In genomic region chr9:47346527-47347111, GRCm38 (mm10) we compare ENCODE assay signal across 27 mouse cellular contexts.
A peak's percentile ranks its signal among the peaks of the same experiment; 100 is the strongest.
DNase-seq lines count a peak whose midpoint lies in the region; ATAC-seq and TF ChIP-seq lines count a peak whose summit lies in the region.
"Had no signal": no experiment of that assay in that cellular context is flagged by ENCODE, and none has a peak within 500 bp of the region (broad histone marks: within the 10 kb centered on the region; RNA-seq: fewer than 3 reads in every experiment).

No protein-coding gene starts in this region.

- no peak; the same call in 1 of the 2 replicates for TF ChIP-seq RAD21 in MEL (IDR thresholded peaks at IDR 0.05; ENCODE audit: low read depth, low read length)

- H3K4me2 ChIP-seq in liver, embryonic 13.5 days, result no peak overlapping the region
- no peak overlapping the region for H3K4me2 ChIP-seq in liver, embryonic 11.5 days
- no peak overlapping the region for H3K4me2 ChIP-seq in liver, postnatal 0 days (ENCODE audit: low read depth, low read length)
- H3K4me2 ChIP-seq: embryonic facial prominence, embryonic 13.5 days; forebrain, embryonic 13.5 days; hindbrain, embryonic 12.5 days; hindbrain, embryonic 15.5 days had no signal

- ATAC-seq in liver, embryonic 13.5 days (ENCODE audit: low read depth), result peak; percentile 59
- ATAC-seq in liver, embryonic 11.5 days (replicated peaks; ENCODE audit: low FRiP score), result no peak
- ATAC-seq in liver, postnatal 0 days, result peak; percentile 80
- ATAC-seq in cerebellum, adult (ENCODE audit: insufficient number of reproducible peaks, low FRiP score, low TSS enrichment), result no peak
- ATAC-seq: forebrain, embryonic 13.5 days; forebrain, embryonic 16.5 days had no signal

- H3K36me3 ChIP-seq in liver, embryonic 13.5 days, result no peaks in the 10 kb centered on the region
- no peaks in the 10 kb centered on the region for H3K36me3 ChIP-seq in liver, embryonic 11.5 days (ENCODE audit: control insufficient read depth, insufficient read depth, low read length)
- peaks cover 0 to 39% of the 10 kb centered on the region in 2 experiments; a peak in 2 of 4 replicates for H3K36me3 ChIP-seq in MEL (ENCODE audit: control insufficient read depth in 1 of 2, insufficient read depth in 2 of 2, low read length in 2 of 2)
- H3K36me3 ChIP-seq in liver, postnatal 0 days (replicated peaks; ENCODE audit: insufficient read depth, low read length), result no peaks in the 10 kb centered on the region
- H3K36me3 ChIP-seq: embryonic facial prominence, embryonic 10.5 days; embryonic facial prominence, embryonic 13.5 days; forebrain, embryonic 10.5 days; heart, embryonic 10.5 days; hindbrain, embryonic 12.5 days; hindbrain, embryonic 15.5 days had no signal

- no peak for DNase-seq in liver, embryonic 13.5 days
- DNase-seq in liver, embryonic 11.5 days (ENCODE audit: low spot score), result no peak
- DNase-seq in MEL (ENCODE audit: low read depth, low spot score), result peak; percentile 95
- DNase-seq in c-Kit-positive CD71-positive TER-119-positive erythroid progenitor cells, embryonic 14.5 days (ENCODE audit: low spot score), result peak; percentile 8
- DNase-seq in liver, postnatal 0 days, result no peak
- DNase-seq in left cerebral cortex, adult 8-10 months (ENCODE audit: low spot score in 2 of 2), result no peak
- DNase-seq in urinary bladder, postnatal 10 days (ENCODE audit: low spot score), result no peak
- DNase-seq: adrenal gland, adult 2 months; adrenal gland, postnatal 14 days; cerebellum, adult 11 months; cerebellum, adult 2 months; cerebellum, adult 9-11 months; cerebellum, postnatal 25 days; embryo, embryonic 11 days; gastrocnemius, postnatal 10 days; gastrocnemius, postnatal 36 days; heart, adult 2 months had no signal

- peaks cover 7% of the 10 kb centered on the region for H3K4me1 ChIP-seq in liver, embryonic 13.5 days (replicated peaks)
- no peaks in the 10 kb centered on the region for H3K4me1 ChIP-seq in liver, embryonic 11.5 days (replicated peaks; ENCODE audit: control insufficient read depth, insufficient read depth, low read length)
- peaks cover 23 to 38% of the 10 kb centered on the region in 2 experiments for H3K4me1 ChIP-seq in MEL (ENCODE audit: control insufficient read depth in 1 of 2, insufficient read depth in 2 of 2, low read length in 2 of 2)
- no peaks in the 10 kb centered on the region for H3K4me1 ChIP-seq in liver, postnatal 0 days (ENCODE audit: insufficient read depth)
- H3K4me1 ChIP-seq: embryonic facial prominence, embryonic 13.5 days; heart, embryonic 10.5 days; hindbrain, embryonic 12.5 days; hindbrain, embryonic 15.5 days had no signal

- H3K27ac ChIP-seq in liver, embryonic 13.5 days, result no peak overlapping the region
- no peak overlapping the region for H3K27ac ChIP-seq in liver, embryonic 11.5 days (ENCODE audit: low read depth, low read length)
- H3K27ac ChIP-seq in MEL (ENCODE audit: control insufficient read depth, low read depth, low read length), result peak overlapping the region; percentile 99
- no peak overlapping the region; the same call in 1 of the 2 replicates for H3K27ac ChIP-seq in liver, postnatal 0 days (ENCODE audit: low read depth)
- H3K27ac ChIP-seq: embryonic facial prominence, embryonic 10.5 days; embryonic facial prominence, embryonic 13.5 days; forebrain, embryonic 10.5 days; forebrain, embryonic 13.5 days; heart, adult 2 months; heart, embryonic 10.5 days; hindbrain, embryonic 12.5 days; hindbrain, embryonic 15.5 days had no signal

- no peak overlapping the region for H3K9ac ChIP-seq in liver, embryonic 13.5 days
- H3K9ac ChIP-seq in liver, embryonic 11.5 days (ENCODE audit: low read depth, low read length), result no peak overlapping the region
- no peak overlapping the region; the same call in 1 of the 2 replicates for H3K9ac ChIP-seq in MEL (ENCODE audit: control insufficient read depth, low read depth, low read length, poor library complexity, severe bottlenecking)
- H3K9ac ChIP-seq in liver, postnatal 0 days (replicated peaks), result no peak overlapping the region
- H3K9ac ChIP-seq: embryonic facial prominence, embryonic 13.5 days; forebrain, embryonic 13.5 days; hindbrain, embryonic 12.5 days; hindbrain, embryonic 15.5 days had no signal

- no peaks in the 10 kb centered on the region for H3K79me2 ChIP-seq in MEL (ENCODE audit: control insufficient read depth, insufficient read depth, low read length, poor library complexity)

- WGBS in liver, embryonic 13.5 days (ENCODE audit: insufficient replicate concordance), result 41% methylated on average over 2 of the region's 2 CpGs
- 65% methylated on average over 2 of the region's 2 CpGs for WGBS in liver, embryonic 11.5 days
- WGBS in liver, postnatal 0 days (ENCODE audit: insufficient replicate concordance), result 61% methylated on average over 2 of the region's 2 CpGs

- TF ChIP-seq EP300 in MEL (IDR thresholded peaks at IDR 0.05; ENCODE audit: low read depth in 1 of 2, low read length in 2 of 2), result peak; percentile 100
- TF ChIP-seq EP300 in liver, postnatal 0 days (IDR thresholded peaks at IDR 0.05; ENCODE audit: low read depth), result peak; percentile 97

- H3K27me3 ChIP-seq in liver, embryonic 13.5 days, result no peaks in the 10 kb centered on the region
- H3K27me3 ChIP-seq in liver, embryonic 11.5 days (replicated peaks; ENCODE audit: control insufficient read depth, insufficient read depth, low read length), result no peaks in the 10 kb centered on the region; the same call in 1 of the 2 replicates
- no peaks in the 10 kb centered on the region for H3K27me3 ChIP-seq in MEL (ENCODE audit: control insufficient read depth in 1 of 2, insufficient read depth in 2 of 2, low read length in 2 of 2)
- H3K27me3 ChIP-seq in liver, postnatal 0 days (ENCODE audit: insufficient read depth, low read length), result no peaks in the 10 kb centered on the region
- H3K27me3 ChIP-seq: embryonic facial prominence, embryonic 13.5 days; hindbrain, embryonic 15.5 days had no signal

- H3K4me3 ChIP-seq in liver, embryonic 13.5 days (replicated peaks), result no peak overlapping the region
- no peak overlapping the region for H3K4me3 ChIP-seq in liver, embryonic 11.5 days (ENCODE audit: low read depth, low read length)
- no peak overlapping the region for H3K4me3 ChIP-seq in MEL (ENCODE audit: control insufficient read depth in 1 of 2, insufficient read depth in 1 of 2, low read depth in 2 of 2, low read length in 2 of 2)
- H3K4me3 ChIP-seq in liver, postnatal 0 days (ENCODE audit: low read depth, low read length), result no peak overlapping the region
- H3K4me3 ChIP-seq: embryonic facial prominence, embryonic 10.5 days; embryonic facial prominence, embryonic 13.5 days; erythroblast, embryonic 14.5 days; forebrain, embryonic 10.5 days; forebrain, embryonic 13.5 days; heart, adult 2 months; heart, embryonic 10.5 days; hindbrain, embryonic 12.5 days; hindbrain, embryonic 15.5 days had no signal

- no peak for TF ChIP-seq POLR2A in MEL (IDR thresholded peaks at IDR 0.05; ENCODE audit: control insufficient read depth in 1 of 2, insufficient read depth in 1 of 2, low read depth in 1 of 2, low read length in 2 of 2, poor library complexity in 1 of 2)

- TF ChIP-seq CTCF in MEL (IDR thresholded peaks at IDR 0.05 in 2 of 3, conservative IDR thresholded peaks at IDR 0.05 in 1 of 3; ENCODE audit: control insufficient read depth in 1 of 3, insufficient read depth in 1 of 3, low read depth in 2 of 3, low read length in 3 of 3, poor library complexity in 1 of 3, severe bottlenecking in 1 of 3), result no peak
- no peak for TF ChIP-seq CTCF in liver, postnatal 0 days (IDR thresholded peaks at IDR 0.05; ENCODE audit: low read depth)

- no peaks in the 10 kb centered on the region for H3K9me3 ChIP-seq in liver, embryonic 13.5 days (replicated peaks)
- no peaks in the 10 kb centered on the region for H3K9me3 ChIP-seq in liver, embryonic 11.5 days (ENCODE audit: control insufficient read depth, low read length)
- no peaks in the 10 kb centered on the region for H3K9me3 ChIP-seq in MEL (replicated peaks; ENCODE audit: insufficient read depth, low read length)
- no peaks in the 10 kb centered on the region for H3K9me3 ChIP-seq in liver, postnatal 0 days (ENCODE audit: low read length)
- H3K9me3 ChIP-seq: embryonic facial prominence, embryonic 10.5 days; embryonic facial prominence, embryonic 13.5 days; forebrain, embryonic 10.5 days; forebrain, embryonic 13.5 days; heart, embryonic 10.5 days; hindbrain, embryonic 12.5 days; hindbrain, embryonic 15.5 days had no signal

TF ChIP-seq in MEL, 35 proteins besides CTCF, POLR2A, EP300 and RAD21 (continues in another document):
- TF ChIP-seq E2F4 (IDR thresholded peaks at IDR 0.05; ENCODE audit: borderline replicate concordance, low read depth, low read length) (no peak), ZKSCAN1 (IDR thresholded peaks at IDR 0.05; ENCODE audit: low read depth, low read length) (no peak), ZNF384 (IDR thresholded peaks at IDR 0.05; ENCODE audit: low read depth, low read length) (no peak), TAL1 (IDR thresholded peaks at IDR 0.05; ENCODE audit: low read length) (peak; percentile 87), MEF2A (IDR thresholded peaks at IDR 0.05; ENCODE audit: extremely low read depth, insufficient replicate concordance, low read depth, low read length, poor library complexity, severe bottlenecking) (peak; percentile 92; the same call in 1 of the 2 replicates), TCF12 (IDR thresholded peaks at IDR 0.05; ENCODE audit: low read depth, low read length) (peak; percentile 99), MAX (IDR thresholded peaks at IDR 0.05; ENCODE audit: low read length) (peak; percentile 71; the same call in 1 of the 2 replicates), ETS1 (IDR thresholded peaks at IDR 0.05; ENCODE audit: low read depth, low read length) (peak; percentile 98), ELF1 (IDR thresholded peaks at IDR 0.05; ENCODE audit: low read depth, low read length) (0 out of 2 replicates have a peak, but pooled peaks have one; percentile 22), MXI1 (IDR thresholded peaks at IDR 0.05; ENCODE audit: low read depth, low read length) (peak; percentile 48; the same call in 1 of the 2 replicates), GABPA (IDR thresholded peaks at IDR 0.05; ENCODE audit: low read depth, low read length) (no peak), HCFC1 (IDR thresholded peaks at IDR 0.05; ENCODE audit: low read depth, low read length) (0 out of 2 replicates have a peak, but pooled peaks have one; percentile 40), GATA1 (IDR thresholded peaks at IDR 0.05; ENCODE audit: low read depth, low read length) (peak; percentile 99), MYB (IDR thresholded peaks at IDR 0.05; ENCODE audit: low read depth, low read length) (peak; percentile 94), JUND (IDR thresholded peaks at IDR 0.05; ENCODE audit: low read depth, low read length) (peak; percentile 33; the same call in 1 of the 2 replicates), SIN3A (IDR thresholded peaks at IDR 0.05; ENCODE audit: low read length) (peak; percentile 96), USF1 (IDR thresholded peaks at IDR 0.05; ENCODE audit: low read depth, low read length) (no peak), ZMIZ1 (IDR thresholded peaks at IDR 0.05; ENCODE audit: low read depth, low read length) (peak; percentile 60; the same call in 1 of the 2 replicates), TBP (IDR thresholded peaks at IDR 0.05; ENCODE audit: low read depth, low read length) (0 out of 2 replicates have a peak, but pooled peaks have one; percentile 14)

Comparison
In these comparisons a context has a peak if more than half of its experiments do, and no peak if none do; other contexts are left out.
1. ATAC-seq: peak in liver, embryonic 13.5 days (single experiment) and liver, postnatal 0 days (single experiment); none in liver, embryonic 11.5 days (single experiment) and cerebellum, adult (single experiment).
2. DNase-seq: peak in MEL (single experiment) and c-Kit-positive CD71-positive TER-119-positive erythroid progenitor cells, embryonic 14.5 days (single experiment); none in liver, embryonic 13.5 days (single experiment), liver, embryonic 11.5 days (single experiment), liver, postnatal 0 days (single experiment), left cerebral cortex, adult 8-10 months (0 of 2) and urinary bladder, postnatal 10 days (single experiment).